Mouse (Mus musculus) MEL (cell line): ENCODE measurements at regions not wholly inside any gene's neighbourhood (a gene's known extent, or its start where the extent isn't known, plus 50 kb on each side); places are given as distances from the start of the nearest gene placed in this dataset.

Source experiments
- DNase-seq: peaks from one replicate; pipeline ENCODE4 v3.0.0; 2011; ENCODE audit warnings: low read depth, low spot score
- H3K27ac ChIP-seq: 2 replicates; pipeline ENCODE4 v1.5.1; 2012; ENCODE audit warnings: low read depth, mild to moderate bottlenecking, control low read depth, low read length, moderate library complexity; ENCODE audit not compliant: control insufficient read depth
- H3K27me3 ChIP-seq, 2 experiments: fragments of 150-350 bp in 1 of 2; sonication (generic) in 1 of 2; 2 replicates each; pipeline ENCODE4 v1.6.1; 2012; ENCODE audit warnings: low read length in 2 of 2, mild to moderate bottlenecking in 2 of 2, improper control_type of control experiment in 1 of 2, moderate library complexity in 1 of 2; ENCODE audit not compliant: insufficient read depth in 2 of 2, control insufficient read depth in 1 of 2
- H3K36me3 ChIP-seq, 2 experiments: 2 replicates each; pipeline ENCODE4 v1.6.1; 2012 to 2014; ENCODE audit warnings: low read length in 2 of 2, improper control_type of control experiment in 1 of 2, inconsistent platforms in 1 of 2, mild to moderate bottlenecking in 1 of 2; ENCODE audit not compliant: insufficient read depth in 2 of 2, control insufficient read depth in 1 of 2
- H3K4me1 ChIP-seq, 2 experiments: fragments of 150-350 bp in 1 of 2; sonication (generic) in 1 of 2; 2 replicates each; pipeline ENCODE4 v1.6.1; 2012; ENCODE audit warnings: low read length in 2 of 2, improper control_type of control experiment in 1 of 2, mild to moderate bottlenecking in 1 of 2; ENCODE audit not compliant: insufficient read depth in 2 of 2, control insufficient read depth in 1 of 2
- H3K4me3 ChIP-seq, 2 experiments: fragments of 150-350 bp in 1 of 2; sonication (generic) in 1 of 2; 2 replicates each; pipeline ENCODE4 v1.5.1; 2012; ENCODE audit warnings: low read depth in 2 of 2, low read length in 2 of 2, mild to moderate bottlenecking in 2 of 2, moderate library complexity in 2 of 2, control low read depth in 1 of 2, improper control_type of control experiment in 1 of 2; ENCODE audit not compliant: control insufficient read depth in 1 of 2, insufficient read depth in 1 of 2
- H3K79me2 ChIP-seq: 2 replicates; pipeline ENCODE4 v1.6.1; 2012; ENCODE audit warnings: mild to moderate bottlenecking, low read length, moderate library complexity; ENCODE audit not compliant: control insufficient read depth, poor library complexity, insufficient read depth
- H3K9ac ChIP-seq: 2 replicates; pipeline ENCODE4 v1.6.1; 2012; ENCODE audit warnings: low read depth, mild to moderate bottlenecking, control low read depth, low read length, moderate library complexity; ENCODE audit not compliant: control insufficient read depth, poor library complexity, severe bottlenecking
- H3K9me3 ChIP-seq: fragments of 150-350 bp; sonication (generic); replicated peaks from 2 replicates; pipeline ENCODE4 v1.6.1; 2012; ENCODE audit warnings: mild to moderate bottlenecking, low read length, improper control_type of control experiment, moderate library complexity; ENCODE audit not compliant: insufficient read depth
- BHLHE40 ChIP-seq: IDR thresholded peaks from 2 replicates; pipeline ENCODE4 v1.6.1; 2012; ENCODE audit warnings: low read depth, mild to moderate bottlenecking, inconsistent platforms, low read length, improper control_type of control experiment, borderline replicate concordance
- CHD1 ChIP-seq: IDR thresholded peaks from 2 replicates; pipeline ENCODE4 v1.6.1; 2012; ENCODE audit warnings: low read depth, mild to moderate bottlenecking, inconsistent platforms, low read length, improper control_type of control experiment
- CHD2 ChIP-seq: IDR thresholded peaks from 2 replicates; pipeline ENCODE4 v1.6.1; 2011; ENCODE audit warnings: low read length, improper control_type of control experiment
- E2F4 ChIP-seq: IDR thresholded peaks from 2 replicates; pipeline ENCODE4 v1.6.1; 2011; ENCODE audit warnings: low read depth, low read length, improper control_type of control experiment, borderline replicate concordance
- ELF1 ChIP-seq: IDR thresholded peaks from 2 replicates; pipeline ENCODE4 v1.6.1; 2014; ENCODE audit warnings: low read depth, mild to moderate bottlenecking, inconsistent platforms, low read length, improper control_type of control experiment, moderate library complexity
- ETS1 ChIP-seq: IDR thresholded peaks from 2 replicates; pipeline ENCODE4 v1.6.1; 2012; ENCODE audit warnings: low read depth, mild to moderate bottlenecking, inconsistent platforms, low read length, improper control_type of control experiment, moderate library complexity
- GATA1 ChIP-seq: IDR thresholded peaks from 2 replicates; pipeline ENCODE4 v1.6.1; 2011; ENCODE audit warnings: low read depth, low read length, improper control_type of control experiment
- HCFC1 ChIP-seq: IDR thresholded peaks from 2 replicates; pipeline ENCODE4 v1.6.1; 2012; ENCODE audit warnings: low read depth, mild to moderate bottlenecking, inconsistent platforms, low read length, improper control_type of control experiment, moderate library complexity
- KAT2A ChIP-seq: conservative IDR thresholded peaks from 2 replicates; pipeline ENCODE4 v1.6.1; 2012; ENCODE audit warnings: low read depth, low read length, improper control_type of control experiment, inconsistent platforms
- MAFK ChIP-seq: IDR thresholded peaks from 2 replicates; pipeline ENCODE4 v1.6.1; 2011; ENCODE audit warnings: low read depth, mild to moderate bottlenecking, low read length, improper control_type of control experiment, borderline replicate concordance
- MEF2A ChIP-seq: IDR thresholded peaks from 2 replicates; pipeline ENCODE4 v1.6.1; 2014; ENCODE audit warnings: low read depth, mild to moderate bottlenecking, inconsistent platforms, low read length, improper control_type of control experiment; ENCODE audit not compliant: poor library complexity, insufficient replicate concordance, severe bottlenecking; ENCODE audit errors: extremely low read depth
- MYC ChIP-seq: IDR thresholded peaks from 2 replicates; pipeline ENCODE4 v1.6.1; 2011; ENCODE audit warnings: low read depth, mild to moderate bottlenecking, low read length, improper control_type of control experiment, moderate library complexity
- POLR2A ChIP-seq, 2 experiments: IDR thresholded peaks; 2 replicates each; pipeline ENCODE4 v1.6.1; 2011 to 2012; ENCODE audit warnings: low read length in 2 of 2, mild to moderate bottlenecking in 2 of 2, control low read depth in 1 of 2, improper control_type of control experiment in 1 of 2, low read depth in 1 of 2, moderate library complexity in 1 of 2; ENCODE audit not compliant: control insufficient read depth in 1 of 2, insufficient read depth in 1 of 2, poor library complexity in 1 of 2
- POLR2AphosphoS2 ChIP-seq: IDR thresholded peaks from 2 replicates; pipeline ENCODE4 v1.6.1; 2011; ENCODE audit warnings: low read length, improper control_type of control experiment
- POLR2AphosphoS5 ChIP-seq: IDR thresholded peaks from 2 replicates; pipeline ENCODE4 v1.6.1; 2012; ENCODE audit warnings: low read depth, borderline replicate concordance, mild to moderate bottlenecking, inconsistent platforms, low read length, moderate library complexity, mixed read lengths
- RAD21 ChIP-seq: IDR thresholded peaks from 2 replicates; pipeline ENCODE4 v1.6.1; 2011; ENCODE audit warnings: mild to moderate bottlenecking, low read depth, low read length, improper control_type of control experiment
- SIN3A ChIP-seq: IDR thresholded peaks from 2 replicates; pipeline ENCODE4 v1.6.1; 2012; ENCODE audit warnings: low read length, improper control_type of control experiment, inconsistent platforms
- SMC3 ChIP-seq: IDR thresholded peaks from 2 replicates; pipeline ENCODE4 v1.6.1; 2011; ENCODE audit warnings: low read depth, low read length, improper control_type of control experiment
- TCF12 ChIP-seq: IDR thresholded peaks from 2 replicates; pipeline ENCODE4 v1.6.1; 2014; ENCODE audit warnings: low read depth, mild to moderate bottlenecking, inconsistent platforms, low read length, improper control_type of control experiment, moderate library complexity
- UBTF ChIP-seq: IDR thresholded peaks from 2 replicates; pipeline ENCODE4 v1.6.1; 2012; ENCODE audit warnings: low read depth, mild to moderate bottlenecking, inconsistent platforms, low read length, improper control_type of control experiment, moderate library complexity, borderline replicate concordance; ENCODE audit not compliant: insufficient read depth
- ZMIZ1 ChIP-seq: IDR thresholded peaks from 2 replicates; pipeline ENCODE4 v1.6.1; 2012; ENCODE audit warnings: low read depth, mild to moderate bottlenecking, inconsistent platforms, low read length, improper control_type of control experiment, moderate library complexity

GRCm38 (mm10) chr19:49697659-49698058 is 980.8 kb downstream of the Sorcs1 start:
- H3K27me3 ChIP-seq = no peaks in the 10 kb centered on the region
- no peak overlapping the region for H3K4me3 ChIP-seq
- no peaks in the 10 kb centered on the region for H3K4me1 ChIP-seq
- no peak overlapping the region for H3K27ac ChIP-seq
- TF ChIP-seq SMC3 (no peak), MEF2A (no peak), POLR2A (IDR thresholded peaks at IDR 0.05; ENCODE audit: control insufficient read depth in 1 of 2, insufficient read depth in 1 of 2, low read depth in 1 of 2, low read length in 2 of 2, poor library complexity in 1 of 2) (no peak), CHD1 (no peak)
- no peaks in the 10 kb centered on the region for H3K79me2 ChIP-seq
- DNase-seq = no peak
- H3K9ac ChIP-seq = no peak overlapping the region
- no peaks in the 10 kb centered on the region for H3K36me3 ChIP-seq
- H3K9me3 ChIP-seq = no peaks in the 10 kb centered on the region

DNA sequence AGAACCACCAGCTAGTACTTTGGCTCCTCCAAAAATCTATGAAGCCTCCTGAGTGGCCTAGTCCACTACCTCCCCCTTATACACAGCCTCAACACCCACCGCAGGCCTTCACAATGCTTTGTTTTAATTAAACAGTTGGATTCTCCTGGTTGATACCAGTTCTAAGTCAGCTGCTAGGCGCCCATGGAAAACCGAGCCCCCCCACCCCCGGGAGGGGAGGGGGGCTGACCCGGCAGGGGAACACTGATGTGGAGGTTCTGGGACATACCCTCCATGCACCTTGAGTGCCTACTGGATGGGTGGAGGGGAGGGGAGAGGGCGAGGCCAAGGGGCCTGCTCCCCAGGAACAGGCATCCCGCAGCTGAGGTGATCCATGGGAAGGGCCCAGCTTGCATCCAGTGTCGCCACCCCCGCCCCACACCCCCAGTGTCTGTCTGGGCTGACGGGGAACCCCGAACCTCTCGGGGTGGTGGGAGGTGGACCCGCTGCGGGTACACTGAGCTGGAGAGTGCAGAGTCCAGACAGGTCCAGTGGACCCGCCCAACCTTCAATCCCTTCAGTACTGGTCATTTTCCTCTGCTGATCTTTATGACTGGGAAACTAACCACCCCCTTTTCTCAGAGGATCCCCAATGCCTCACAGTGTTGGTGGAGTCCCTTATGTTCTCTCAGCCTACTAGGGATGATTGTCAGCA is 992.7 kb downstream of the Sorcs1 start:
- no peak for TF ChIP-seq RAD21
- TF ChIP-seq KAT2A = no peak
- TF ChIP-seq E2F4 = no peak
- no peak for TF ChIP-seq MAFK
- no peak for TF ChIP-seq CHD2
- TF ChIP-seq TCF12 = no peak
- no peak for TF ChIP-seq POLR2AphosphoS2
- TF ChIP-seq SIN3A = no peak
- TF ChIP-seq ZMIZ1 = no peak
- no peak for TF ChIP-seq MYC
- TF ChIP-seq HCFC1 = no peak
- TF ChIP-seq ELF1 = no peak
- Histone ChIP-seq H3K9me3 (no peaks in the 10 kb centered on the region), H3K4me1 (no peaks in the 10 kb centered on the region), H3K79me2 (no peaks in the 10 kb centered on the region), H3K27ac (no peak overlapping the region), H3K4me3 (no peak overlapping the region), H3K27me3 (no peaks in the 10 kb centered on the region), H3K36me3 (no peaks in the 10 kb centered on the region), H3K9ac (no peak overlapping the region)
- no peak for DNase-seq

DNA sequence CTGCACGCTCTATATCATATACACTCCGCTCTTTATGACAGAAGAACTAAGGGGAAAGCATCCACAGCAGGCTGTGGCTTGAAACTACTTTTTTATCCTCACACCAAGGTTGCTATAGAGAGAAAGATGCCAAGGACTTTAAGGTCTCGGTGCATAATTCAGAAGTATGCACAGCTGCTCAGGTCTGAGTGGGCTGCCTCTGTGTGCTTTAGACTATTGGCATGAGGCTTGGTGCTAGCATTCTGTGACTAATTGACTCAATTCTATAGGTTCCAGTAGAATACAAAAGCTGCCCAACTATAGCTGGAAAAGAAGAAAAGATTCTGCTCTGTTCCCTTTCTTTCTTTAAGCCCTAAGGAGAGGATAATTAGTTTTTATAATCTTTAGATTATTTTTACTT is 997.2 kb downstream of the Sorcs1 start:
- Histone ChIP-seq H3K79me2 (no peaks in the 10 kb centered on the region), H3K27ac (no peak overlapping the region), H3K4me1 (no peaks in the 10 kb centered on the region), H3K36me3 (no peaks in the 10 kb centered on the region), H3K4me3 (no peak overlapping the region), H3K9me3 (no peaks in the 10 kb centered on the region), H3K9ac (no peak overlapping the region), H3K27me3 (no peaks in the 10 kb centered on the region)
- no peak for DNase-seq
- no peak for TF ChIP-seq BHLHE40
- TF ChIP-seq RAD21 = no peak
- no peak for TF ChIP-seq POLR2AphosphoS5
- no peak for TF ChIP-seq MAFK
- TF ChIP-seq ETS1 = no peak
- no peak for TF ChIP-seq MYC
- TF ChIP-seq TCF12 = no peak
- no peak for TF ChIP-seq GATA1
- TF ChIP-seq CHD1 = no peak
- no peak for TF ChIP-seq UBTF
